Mouse (Mus musculus): ENCODE measurements at regions not wholly inside any gene's neighbourhood (a gene's known extent, or its start where the extent isn't known, plus 50 kb on each side); places are given as distances from the start of the nearest gene placed in this dataset.

GRCm38 (mm10) chr13:112003445-112003844 is 194.7 kb upstream of the Map3k1 start:
- no peak overlapping the region for H3K4me3 ChIP-seq
- no peak for TF ChIP-seq CTCF (IDR thresholded peaks at IDR 0.05)
- intact Hi-C loops (cut with DNase I): no loop called here
- DNase-seq (ENCODE audit: extremely low spot score in 1 of 2, low spot score in 2 of 2): no peak
- no peak overlapping the region for H3K27ac ChIP-seq

GRCm38 (mm10) chr13:112004126-112004525 is 195.3 kb upstream of the Map3k1 start:
- intact Hi-C loops (cut with DNase I): no loop called here
- no peak for TF ChIP-seq CTCF (IDR thresholded peaks at IDR 0.05)
- no peak overlapping the region for H3K27ac ChIP-seq
- no peak for DNase-seq (ENCODE audit: extremely low spot score in 1 of 2, low spot score in 2 of 2)
- no peak overlapping the region for H3K4me3 ChIP-seq

- TF ChIP-seq CTCF (IDR thresholded peaks at IDR 0.05): no peak
- Histone ChIP-seq H3K27ac (no peak overlapping the region), H3K4me3 (no peak overlapping the region)
- no peak for DNase-seq (ENCODE audit: extremely low spot score in 1 of 2, low spot score in 2 of 2)
- intact Hi-C loops (cut with DNase I): loop anchor here (5.0 kb wide), 1 partner anchor 202 kb away; no protein-coding TSS in a partner anchor
Measured at GRCm38 (mm10) chr13:112005421-112005820, 196.6 kb upstream of the Map3k1 start.

GRCm38 (mm10) chr13:112008806-112009205 is 200.0 kb upstream of the Map3k1 start:
- TF ChIP-seq CTCF (IDR thresholded peaks at IDR 0.05): no peak
- intact Hi-C loops (cut with DNase I): loop anchor here (5.0 kb wide), 1 partner anchor 198 kb away; no protein-coding TSS in a partner anchor
- DNase-seq (ENCODE audit: extremely low spot score in 1 of 2, low spot score in 2 of 2): no peak
- Histone ChIP-seq H3K27ac (no peak overlapping the region), H3K4me3 (no peak overlapping the region)

GRCm38 (mm10) chr13:112009288-112009687 is 200.5 kb upstream of the Map3k1 start:
- DNase-seq (ENCODE audit: extremely low spot score in 1 of 2, low spot score in 2 of 2): no peak
- H3K27ac ChIP-seq: no peak overlapping the region
- H3K4me3 ChIP-seq: no peak overlapping the region
- TF ChIP-seq CTCF (IDR thresholded peaks at IDR 0.05): peak; percentile 22
- intact Hi-C loops (cut with DNase I): loop anchor here (5.0 kb wide), 1 partner anchor 198 kb away; no protein-coding TSS in a partner anchor

GRCm38 (mm10) chr13:112010464-112010863 is 201.7 kb upstream of the Map3k1 start:
- intact Hi-C loops (cut with DNase I): no loop called here
- no peak for DNase-seq (ENCODE audit: extremely low spot score in 1 of 2, low spot score in 2 of 2)
- TF ChIP-seq CTCF (IDR thresholded peaks at IDR 0.05): no peak
- Histone ChIP-seq H3K4me3 (no peak overlapping the region), H3K27ac (no peak overlapping the region)

GRCm38 (mm10) chr13:112012640-112013039 is 203.8 kb upstream of the Map3k1 start:
- TF ChIP-seq CTCF (IDR thresholded peaks at IDR 0.05): no peak
- Histone ChIP-seq H3K4me3 (no peak overlapping the region), H3K27ac (no peak overlapping the region)
- DNase-seq (ENCODE audit: extremely low spot score in 1 of 2, low spot score in 2 of 2): no peak
- intact Hi-C loops (cut with DNase I): no loop called here

- DNase-seq (ENCODE audit: extremely low spot score in 1 of 2, low spot score in 2 of 2): no peak
- no peak for TF ChIP-seq CTCF (IDR thresholded peaks at IDR 0.05)
- intact Hi-C loops (cut with DNase I): no loop called here
- Histone ChIP-seq H3K4me3 (no peak overlapping the region), H3K27ac (no peak overlapping the region)
Measured at GRCm38 (mm10) chr13:112015083-112015482, 206.3 kb upstream of the Map3k1 start.

- DNase-seq (ENCODE audit: extremely low spot score in 1 of 2, low spot score in 2 of 2): no peak
- TF ChIP-seq CTCF (IDR thresholded peaks at IDR 0.05): no peak
- intact Hi-C loops (cut with DNase I): no loop called here
- no peak overlapping the region for H3K4me3 ChIP-seq
- no peak overlapping the region for H3K27ac ChIP-seq
Measured at GRCm38 (mm10) chr13:112016280-112016679, 207.5 kb upstream of the Map3k1 start.

GRCm38 (mm10) chr13:112018497-112019281 is 209.9 kb upstream of the Map3k1 start:
- no peak for DNase-seq (ENCODE audit: extremely low spot score in 1 of 2, low spot score in 2 of 2)
- TF ChIP-seq CTCF (IDR thresholded peaks at IDR 0.05): no peak
- no peak overlapping the region for H3K27ac ChIP-seq
- intact Hi-C loops (cut with DNase I): no loop called here
- H3K4me3 ChIP-seq: no peak overlapping the region

- no peak for TF ChIP-seq CTCF (IDR thresholded peaks at IDR 0.05)
- Histone ChIP-seq H3K27ac (no peak overlapping the region), H3K4me3 (no peak overlapping the region)
- intact Hi-C loops (cut with DNase I): no loop called here
- DNase-seq (ENCODE audit: extremely low spot score in 1 of 2, low spot score in 2 of 2): no peak
Measured at GRCm38 (mm10) chr13:112019575-112019974, 210.8 kb upstream of the Map3k1 start.

- no peak overlapping the region for H3K4me3 ChIP-seq
- intact Hi-C loops (cut with DNase I): no loop called here
- no peak for TF ChIP-seq CTCF (IDR thresholded peaks at IDR 0.05)
- no peak for DNase-seq (ENCODE audit: extremely low spot score in 1 of 2, low spot score in 2 of 2)
- H3K27ac ChIP-seq: no peak overlapping the region
Measured at GRCm38 (mm10) chr13:112023171-112023570, 214.4 kb upstream of the Map3k1 start.
